Mouse (Mus musculus): ENCODE results near the gene Slc39a10. TPM values are rescaled to one million over a fixed set of nuclear protein-coding genes. Genes with fewer than 3 reads are reported as not detected.

The Slc39a10 gene
- polyA plus RNA-seq (2016; fragmentation: Nextera tagmentation; extraction: Ambion mirVana): 9.8 and 11.1 TPM in 2 replicates

- Histone ChIP-seq H3K9me3 (replicated peaks) (no peaks in the 10 kb centered on the region), H3K9ac (no peak within 1 kb of the TSS), H3K4me2 (no peak within 1 kb of the TSS), H3K27ac (no peak within 1 kb of the TSS), H3K4me1 (no peaks in the 10 kb centered on the region), H3K27me3 (replicated peaks) (no peaks in the 10 kb centered on the region), H3K36me3 (no peaks in the 10 kb centered on the region), H3K4me3 (no peak within 1 kb of the TSS)
- 51% methylated on average over 3 of the region's 3 CpGs for WGBS (ENCODE audit: insufficient replicate concordance)
- ATAC-seq: no peak
Measured at GRCm38 (mm10) chr1:46892752-46893151, at the start of gene Slc39a10. TSS of gene Slc39a10 (minus strand) at chr1:46892852.

GRCm38 (mm10) chr1:46939295-46939694 lies 46.6 kb upstream of the Slc39a10 start:
- Histone ChIP-seq H3K4me1 (no peaks in the 10 kb centered on the region), H3K9ac (no peak overlapping the region), H3K9me3 (replicated peaks) (no peaks in the 10 kb centered on the region), H3K4me3 (no peak overlapping the region), H3K4me2 (no peak overlapping the region), H3K27me3 (replicated peaks) (no peaks in the 10 kb centered on the region), H3K36me3 (no peaks in the 10 kb centered on the region), H3K27ac (no peak overlapping the region)
- 62% methylated on average over 2 of the region's 2 CpGs for whole genome bisulfite sequencing (ENCODE audit: insufficient replicate concordance)
- no peak for ATAC-seq

- H3K4me3 ChIP-seq: no peak overlapping the region
- ATAC-seq: no peak
- 79% methylated on average over 2 of the region's 2 CpGs for WGBS (ENCODE audit: insufficient replicate concordance)
Measured at GRCm38 (mm10) chr1:46937641-46938040, 45.0 kb upstream of the Slc39a10 start.

GRCm38 (mm10) chr1:46927104-46927503 lies 34.5 kb upstream of the Slc39a10 start:
- Histone ChIP-seq H3K4me1 (0 out of 2 replicates have a peak, but pooled peaks cover 4% of the 10 kb centered on the region), H3K9me3 (replicated peaks) (no peaks in the 10 kb centered on the region), H3K36me3 (no peaks in the 10 kb centered on the region), H3K4me3 (no peak overlapping the region), H3K27ac (no peak overlapping the region), H3K4me2 (no peak overlapping the region), H3K9ac (no peak overlapping the region), H3K27me3 (replicated peaks) (no peaks in the 10 kb centered on the region)
- ATAC-seq: no peak

More at GRCm38 (mm10) chr1:46937641-46938040, 45.0 kb upstream of the Slc39a10 start:
- Histone ChIP-seq H3K36me3 (no peaks in the 10 kb centered on the region), H3K27me3 (replicated peaks) (no peaks in the 10 kb centered on the region), H3K4me1 (no peaks in the 10 kb centered on the region), H3K9me3 (replicated peaks) (no peaks in the 10 kb centered on the region), H3K9ac (no peak overlapping the region), H3K4me2 (no peak overlapping the region), H3K27ac (no peak overlapping the region)

GRCm38 (mm10) chr1:46926239-46926638 lies 33.6 kb upstream of the Slc39a10 start:
- no peak for ATAC-seq

GRCm38 (mm10) chr1:46924992-46925391 lies 32.3 kb upstream of the Slc39a10 start:
- H3K4me1 ChIP-seq: 0 out of 2 replicates have a peak, but pooled peaks cover 4% of the 10 kb centered on the region

More at GRCm38 (mm10) chr1:46926239-46926638, 33.6 kb upstream of the Slc39a10 start:
- Histone ChIP-seq H3K36me3 (no peaks in the 10 kb centered on the region), H3K27ac (no peak overlapping the region), H3K27me3 (replicated peaks) (no peaks in the 10 kb centered on the region), H3K9me3 (replicated peaks) (no peaks in the 10 kb centered on the region), H3K9ac (no peak overlapping the region), H3K4me1 (0 out of 2 replicates have a peak, but pooled peaks cover 4% of the 10 kb centered on the region), H3K4me2 (no peak overlapping the region), H3K4me3 (no peak overlapping the region)
- 23% methylated on average over 3 of the region's 3 CpGs for WGBS (ENCODE audit: insufficient replicate concordance)

GRCm38 (mm10) chr1:46922904-46923303 lies 30.3 kb upstream of the Slc39a10 start:
- Histone ChIP-seq H3K36me3 (no peaks in the 10 kb centered on the region), H3K4me3 (no peak overlapping the region), H3K9ac (no peak overlapping the region), H3K4me2 (no peak overlapping the region), H3K27ac (no peak overlapping the region), H3K27me3 (replicated peaks) (no peaks in the 10 kb centered on the region), H3K4me1 (0 out of 2 replicates have a peak, but pooled peaks cover 4% of the 10 kb centered on the region), H3K9me3 (replicated peaks) (no peaks in the 10 kb centered on the region)
- ATAC-seq: no peak
- WGBS (ENCODE audit: insufficient replicate concordance): 77% methylated on average over 7 of the region's 7 CpGs

More at GRCm38 (mm10) chr1:46924992-46925391, 32.3 kb upstream of the Slc39a10 start:
- no peak overlapping the region for H3K27ac ChIP-seq
- H3K36me3 ChIP-seq: no peaks in the 10 kb centered on the region
- no peak overlapping the region for H3K4me2 ChIP-seq
- ATAC-seq: no peak
- no peaks in the 10 kb centered on the region for H3K9me3 ChIP-seq (replicated peaks)
- H3K4me3 ChIP-seq: no peak overlapping the region
- H3K9ac ChIP-seq: no peak overlapping the region
- H3K27me3 ChIP-seq (replicated peaks): no peaks in the 10 kb centered on the region

- H3K4me2 ChIP-seq: no peak overlapping the region
- no peak overlapping the region for H3K9ac ChIP-seq
- no peaks in the 10 kb centered on the region for H3K27me3 ChIP-seq (replicated peaks)
- no peak for ATAC-seq
- H3K27ac ChIP-seq: no peak overlapping the region
- H3K36me3 ChIP-seq: no peaks in the 10 kb centered on the region
- no peak overlapping the region for H3K4me3 ChIP-seq
- no peaks in the 10 kb centered on the region for H3K9me3 ChIP-seq (replicated peaks)
- H3K4me1 ChIP-seq: 0 out of 2 replicates have a peak, but pooled peaks cover 4% of the 10 kb centered on the region
Measured at GRCm38 (mm10) chr1:46921630-46922029, 29.0 kb upstream of the Slc39a10 start.

GRCm38 (mm10) chr1:46916237-46916636 lies 23.6 kb upstream of the Slc39a10 start:
- Histone ChIP-seq H3K4me3 (no peak overlapping the region), H3K4me1 (no peaks in the 10 kb centered on the region), H3K27ac (no peak overlapping the region), H3K4me2 (no peak overlapping the region), H3K9ac (no peak overlapping the region), H3K36me3 (no peaks in the 10 kb centered on the region), H3K9me3 (replicated peaks) (peaks cover 3% of the 10 kb centered on the region; the same call in 1 of the 2 replicates), H3K27me3 (replicated peaks) (no peaks in the 10 kb centered on the region)
- ATAC-seq: no peak

- Histone ChIP-seq H3K9me3 (replicated peaks) (peaks cover 3% of the 10 kb centered on the region; the same call in 1 of the 2 replicates), H3K27me3 (replicated peaks) (no peaks in the 10 kb centered on the region), H3K9ac (no peak overlapping the region), H3K4me3 (no peak overlapping the region), H3K4me2 (no peak overlapping the region), H3K27ac (no peak overlapping the region), H3K36me3 (no peaks in the 10 kb centered on the region), H3K4me1 (no peaks in the 10 kb centered on the region)
- WGBS (ENCODE audit: insufficient replicate concordance): 26% methylated on average over 1 of the region's 1 CpGs
- no peak for ATAC-seq
Measured at GRCm38 (mm10) chr1:46914349-46914748, 21.7 kb upstream of the Slc39a10 start.

GRCm38 (mm10) chr1:46912506-46913156 lies 20.0 kb upstream of the Slc39a10 start:
- Histone ChIP-seq H3K9me3 (replicated peaks) (peaks cover 3% of the 10 kb centered on the region; the same call in 1 of the 2 replicates), H3K4me1 (no peaks in the 10 kb centered on the region), H3K9ac (no peak overlapping the region), H3K4me2 (no peak overlapping the region), H3K4me3 (no peak overlapping the region), H3K27ac (no peak overlapping the region), H3K36me3 (no peaks in the 10 kb centered on the region), H3K27me3 (replicated peaks) (no peaks in the 10 kb centered on the region)
- WGBS (ENCODE audit: insufficient replicate concordance): 60% methylated on average over 1 of the region's 1 CpGs
- ATAC-seq: no peak

GRCm38 (mm10) chr1:46910154-46910553 lies 17.5 kb upstream of the Slc39a10 start:
- ATAC-seq: no peak
- H3K4me2 ChIP-seq: no peak overlapping the region
- no peaks in the 10 kb centered on the region for H3K36me3 ChIP-seq
- WGBS (ENCODE audit: insufficient replicate concordance): 63% methylated on average over 3 of the region's 3 CpGs
- no peaks in the 10 kb centered on the region for H3K27me3 ChIP-seq (replicated peaks)
- H3K4me3 ChIP-seq: no peak overlapping the region
- peaks cover 3% of the 10 kb centered on the region; the same call in 1 of the 2 replicates for H3K9me3 ChIP-seq (replicated peaks)
- no peak overlapping the region for H3K27ac ChIP-seq
- no peaks in the 10 kb centered on the region for H3K4me1 ChIP-seq
- no peak overlapping the region for H3K9ac ChIP-seq

- H3K36me3 ChIP-seq: no peaks in the 10 kb centered on the region
- no peak overlapping the region for H3K4me3 ChIP-seq
- no peaks in the 10 kb centered on the region for H3K4me1 ChIP-seq
- no peaks in the 10 kb centered on the region for H3K9me3 ChIP-seq (replicated peaks)
- no peak overlapping the region for H3K9ac ChIP-seq
- H3K27me3 ChIP-seq (replicated peaks): no peaks in the 10 kb centered on the region
- 46% methylated on average over 5 of the region's 5 CpGs for WGBS (ENCODE audit: insufficient replicate concordance)
- H3K4me2 ChIP-seq: no peak overlapping the region
- ATAC-seq: no peak
- H3K27ac ChIP-seq: no peak overlapping the region
Measured at GRCm38 (mm10) chr1:46905706-46906105, 13.1 kb upstream of the Slc39a10 start.
